Mouse (Mus musculus) liver, adult 2 months (tissue): ENCODE results near the gene Wdr24. TPM values are rescaled to one million over a fixed set of nuclear protein-coding genes. Genes with fewer than 3 reads are reported as not detected.
"Not testable (repeated sequence)": the region's sequence is repeated elsewhere in the genome, so short reads cannot be mapped to it uniquely, and the experiment has no call there.

Experiments
- DNase-seq: peaks from one replicate; pipeline ENCODE4 v3.0.0-alpha.2; 2011; ENCODE audit warnings: low read depth, low spot score; ENCODE audit errors: extremely low read depth
- H3K27ac ChIP-seq: fragments of 200-500 bp; replicated peaks from 2 replicates; pipeline ENCODE4 v1.5.1; 2012; ENCODE audit warnings: low read depth, mild to moderate bottlenecking, control low read depth, inconsistent platforms, low read length; ENCODE audit not compliant: insufficient read depth
- H3K27me3 ChIP-seq: fragments of 200-500 bp; 2 replicates; pipeline ENCODE4 v1.6.1; 2012; ENCODE audit warnings: mild to moderate bottlenecking, moderate library complexity, low read length, inconsistent platforms; ENCODE audit not compliant: control insufficient read depth, insufficient read depth
- H3K36me3 ChIP-seq: fragments of 200-500 bp; 2 replicates; pipeline ENCODE4 v1.6.1; 2012; ENCODE audit warnings: low read length, inconsistent platforms; ENCODE audit not compliant: control insufficient read depth, insufficient read depth
- H3K4me1 ChIP-seq: fragments of 200-500 bp; 2 replicates; pipeline ENCODE4 v1.6.1; 2011; ENCODE audit warnings: low read length; ENCODE audit not compliant: control insufficient read depth, insufficient read depth
- H3K4me3 ChIP-seq: fragments of 200-500 bp; 2 replicates; pipeline ENCODE4 v1.5.1; 2011; ENCODE audit warnings: low read depth, mild to moderate bottlenecking, control low read depth, low read length, moderate library complexity; ENCODE audit not compliant: insufficient read depth
- H3K79me2 ChIP-seq: fragments of 200-500 bp; 2 replicates; pipeline ENCODE4 v1.6.1; 2012; ENCODE audit warnings: inconsistent platforms, mild to moderate bottlenecking, low read length, moderate library complexity; ENCODE audit not compliant: control insufficient read depth, insufficient read depth
- H3K9ac ChIP-seq: fragments of 200-500 bp; 2 replicates; pipeline ENCODE4 v1.6.1; 2012; ENCODE audit warnings: low read depth, mild to moderate bottlenecking, control low read depth, inconsistent platforms, low read length
- CTCF ChIP-seq: fragments of 200-500 bp; IDR thresholded peaks from 2 replicates; pipeline ENCODE4 v1.5.1; 2011; ENCODE audit warnings: low read depth, low read length, control low read depth
- POLR2A ChIP-seq: fragments of 200-500 bp; IDR thresholded peaks from 2 replicates; pipeline ENCODE4 v1.6.1; 2011; ENCODE audit warnings: low read length, control low read depth; ENCODE audit not compliant: insufficient read depth; ENCODE audit errors: extremely low read depth
- WGBS: fragments of 180-500 bp; shearing (Covaris S2); methylation state at CpG from one replicate; pipeline ENCODE4 v1.1.7; 2018; 5-methylcytosine and 5-hydroxymethylcytosine counted together
- polyA plus RNA-seq: library from polyadenylated mRNA; depleted of rRNA; stranded (reverse); fragments of >200 nt; gene quantifications from 2 replicates; pipeline ENCODE4 v1.2.3, GENCODE M21; 2012
- total RNA-seq: library from RNA; depleted of rRNA; stranded (reverse); fragments of >200 nt; gene quantifications from 2 replicates; pipeline ENCODE4 v1.2.3, GENCODE M21; 2014

The Wdr24 gene
- total and polyA plus RNA-seq, 2 experiments: 13.3 to 24.8 TPM

- H3K27me3 ChIP-seq: no peaks in the 10 kb centered on the region
- peaks cover 5% of the 10 kb centered on the region; the same call in 1 of the 2 replicates for H3K4me1 ChIP-seq
- no peak overlapping the region; the same call in 1 of the 2 replicates for H3K27ac ChIP-seq
- 3% methylated on average over 37 of the region's 37 CpGs for WGBS
- peak; percentile 51 for DNase-seq
- TF ChIP-seq POLR2A: no peak
- TF ChIP-seq CTCF: no peak
- H3K36me3 ChIP-seq: no peaks in the 10 kb centered on the region
- peak overlapping the region; percentile 79 for H3K4me3 ChIP-seq
- H3K79me2 ChIP-seq: no peaks in the 10 kb centered on the region
- peak overlapping the region; percentile 68 for H3K9ac ChIP-seq
These were observed 27.1 kb upstream of the Wdr24 start for GRCm38 (mm10) chr17:25796211-25796771.

- H3K79me2 ChIP-seq: no peaks in the 10 kb centered on the region
- H3K27me3 ChIP-seq: no peaks in the 10 kb centered on the region
- no peaks in the 10 kb centered on the region for H3K36me3 ChIP-seq
- peak within 1 kb of the TSS; percentile 79 for H3K4me3 ChIP-seq
- under 1% methylated on average over 35 of the region's 35 CpGs for WGBS
- no peak for TF ChIP-seq CTCF
- no peak for TF ChIP-seq POLR2A
- H3K4me1 ChIP-seq: peaks cover 5% of the 10 kb centered on the region; the same call in 1 of the 2 replicates
- H3K27ac ChIP-seq: peak within 1 kb of the TSS; percentile 3; the same call in 1 of the 2 replicates
- H3K9ac ChIP-seq: peak within 1 kb of the TSS; percentile 79
- DNase-seq: peak; percentile 52
These were observed 26.5 kb upstream of the Wdr24 start, which contains the start of gene Metrn for GRCm38 (mm10) chr17:25796951-25797369. Metrn (minus strand) TSS chr17:25797136.

GRCm38 (mm10) chr17:25801029-25801428 is 22.4 kb upstream of the Wdr24 start:
- peaks cover 5% of the 10 kb centered on the region; the same call in 1 of the 2 replicates for H3K27me3 ChIP-seq
- no peak overlapping the region for H3K4me3 ChIP-seq
- H3K27ac ChIP-seq: no peak overlapping the region
- no peaks in the 10 kb centered on the region for H3K4me1 ChIP-seq
- no peaks in the 10 kb centered on the region for H3K79me2 ChIP-seq
- 5% methylated on average over 6 of the region's 6 CpGs for WGBS
- peak; percentile 62 for DNase-seq
- no peak overlapping the region for H3K9ac ChIP-seq
- peak; percentile 70 for TF ChIP-seq CTCF
- no peak for TF ChIP-seq POLR2A
- H3K36me3 ChIP-seq: no peaks in the 10 kb centered on the region

- H3K27me3 ChIP-seq: peaks cover 5% of the 10 kb centered on the region; the same call in 1 of the 2 replicates
- no peaks in the 10 kb centered on the region for H3K4me1 ChIP-seq
- no peak for DNase-seq
- no peaks in the 10 kb centered on the region for H3K79me2 ChIP-seq
- no peak for TF ChIP-seq POLR2A
- no peak for TF ChIP-seq CTCF
- no peaks in the 10 kb centered on the region for H3K36me3 ChIP-seq
- H3K4me3 ChIP-seq: no peak overlapping the region
- no peak overlapping the region for H3K27ac ChIP-seq
- 14% methylated on average over 10 of the region's 10 CpGs for WGBS
- no peak overlapping the region for H3K9ac ChIP-seq
These were observed 20.5 kb upstream of the Wdr24 start for GRCm38 (mm10) chr17:25802825-25803517.

- peaks cover 18% of the 10 kb centered on the region for H3K27me3 ChIP-seq
- no peak for TF ChIP-seq POLR2A
- no peak for TF ChIP-seq CTCF
- no peak overlapping the region for H3K4me3 ChIP-seq
- 88% methylated on average over 4 of the region's 4 CpGs for WGBS
- no peaks in the 10 kb centered on the region for H3K36me3 ChIP-seq
- H3K4me1 ChIP-seq: peaks cover 3% of the 10 kb centered on the region; the same call in 1 of the 2 replicates
- no peaks in the 10 kb centered on the region for H3K79me2 ChIP-seq
- H3K9ac ChIP-seq: no peak overlapping the region
- DNase-seq: no peak
- no peak overlapping the region for H3K27ac ChIP-seq
These were observed 16.9 kb upstream of the Wdr24 start for GRCm38 (mm10) chr17:25806507-25806906.

- H3K36me3 ChIP-seq, H3K4me3 ChIP-seq, H3K79me2 ChIP-seq, H3K9ac ChIP-seq, DNase-seq, H3K4me1 ChIP-seq, H3K27ac ChIP-seq: not testable (repeated sequence)
- peaks cover 18% of the 10 kb centered on the region for H3K27me3 ChIP-seq
- WGBS: 52% methylated on average over 2 of the region's 2 CpGs
These were observed 16.0 kb upstream of the Wdr24 start for GRCm38 (mm10) chr17:25807452-25807851.
